Mouse (Mus musculus) neural tube, embryonic 12.5 days (tissue): Measurements from ENCODE around the gene Sdf2l1. TPM values are rescaled to one million over a fixed set of nuclear protein-coding genes. Genes with fewer than 3 reads are reported as not detected.
"Not testable (repeated sequence)": the region's sequence is repeated elsewhere in the genome, so short reads cannot be mapped to it uniquely, and the experiment has no call there.

Experiments
- ATAC-seq: fragments of 200-750 bp; cut with Nextera tagmentation; 2 replicates; pipeline ENCODE4 v1.8.0; 2017; ENCODE audit warnings: low read depth, mild to moderate bottlenecking, moderate TSS enrichment, moderate library complexity; ENCODE audit not compliant: low FRiP score
- H3K27ac ChIP-seq: fragments of 300-500 bp; sonication (generic); 2 replicates; pipeline ENCODE4 v1.5.1; 2016
- H3K27me3 ChIP-seq: fragments of 300-500 bp; sonication (generic); replicated peaks from 2 replicates; pipeline ENCODE4 v1.6.1; 2016; ENCODE audit warnings: mild to moderate bottlenecking
- H3K36me3 ChIP-seq: fragments of 300-500 bp; sonication (generic); 2 replicates; pipeline ENCODE4 v1.6.1; 2016; ENCODE audit warnings: mild to moderate bottlenecking
- H3K4me1 ChIP-seq: fragments of 300-500 bp; sonication (generic); 2 replicates; pipeline ENCODE4 v1.6.1; 2016
- H3K4me2 ChIP-seq: fragments of 300-500 bp; sonication (generic); replicated peaks from 2 replicates; pipeline ENCODE4 v1.6.1; 2016; ENCODE audit warnings: mild to moderate bottlenecking
- H3K4me3 ChIP-seq: fragments of 300-500 bp; sonication (generic); 2 replicates; pipeline ENCODE4 v1.5.1; 2016
- H3K9ac ChIP-seq: fragments of 300-500 bp; sonication (generic); 2 replicates; pipeline ENCODE4 v1.6.1; 2016; ENCODE audit warnings: mild to moderate bottlenecking
- H3K9me3 ChIP-seq: fragments of 300-500 bp; sonication (generic); 2 replicates; pipeline ENCODE4 v1.6.1; 2016; ENCODE audit warnings: mild to moderate bottlenecking
- WGBS: fragments of 180-500 bp; shearing (Covaris S2); methylation state at CpG from one replicate; pipeline ENCODE4 v1.1.7; 2016; 5-methylcytosine and 5-hydroxymethylcytosine counted together
- polyA plus RNA-seq: library from polyadenylated mRNA; unstranded; fragments of >200 nt; fragmentation: Nextera tagmentation; extraction: Ambion mirVana; gene quantifications from 2 replicates; pipeline ENCODE4 v1.2.1, GENCODE M21; 2016

Gene Sdf2l1
- polyA plus RNA-seq = 61.5 and 79.9 TPM in 2 replicates

- Histone ChIP-seq H3K4me3 (peak within 1 kb of the TSS; percentile 81), H3K36me3 (no peaks in the 10 kb centered on the region), H3K4me1 (peaks cover 17% of the 10 kb centered on the region), H3K9me3 (no peaks in the 10 kb centered on the region), H3K9ac (peak within 1 kb of the TSS; percentile 72), H3K4me2 (peak within 1 kb of the TSS; percentile 97), H3K27me3 (no peaks in the 10 kb centered on the region), H3K27ac (peak within 1 kb of the TSS; percentile 80)
- ATAC-seq = peak; percentile 98
- WGBS = under 1% methylated on average over 47 of the region's 47 CpGs
Measured at GRCm38 (mm10) chr16:17132089-17132905, at the start of gene Sdf2l1. Sdf2l1 (minus strand) TSS chr16:17132383.

GRCm38 (mm10) chr16:17181382-17181781 is 49.2 kb upstream of the Sdf2l1 start:
- Histone ChIP-seq H3K4me1 (no peaks in the 10 kb centered on the region), H3K9me3 (no peaks in the 10 kb centered on the region), H3K27ac (no peak overlapping the region), H3K27me3 (no peaks in the 10 kb centered on the region), H3K36me3 (peaks cover 5% of the 10 kb centered on the region), H3K9ac (no peak overlapping the region), H3K4me2 (no peak overlapping the region), H3K4me3 (no peak overlapping the region)
- 90% methylated on average over 4 of the region's 4 CpGs for WGBS
- no peak for ATAC-seq

- ATAC-seq = no peak
- Histone ChIP-seq H3K27ac (no peak overlapping the region), H3K4me2 (no peak overlapping the region), H3K4me1 (no peaks in the 10 kb centered on the region), H3K27me3 (no peaks in the 10 kb centered on the region), H3K9me3 (no peaks in the 10 kb centered on the region), H3K9ac (no peak overlapping the region), H3K36me3 (peaks cover 13% of the 10 kb centered on the region), H3K4me3 (no peak overlapping the region)
- WGBS = 95% methylated on average over 3 of the region's 3 CpGs
Measured at GRCm38 (mm10) chr16:17179706-17180105, 47.5 kb upstream of the Sdf2l1 start.

- Histone ChIP-seq H3K4me1 (no peaks in the 10 kb centered on the region), H3K9ac (no peak overlapping the region), H3K4me2 (no peak overlapping the region), H3K27me3 (no peaks in the 10 kb centered on the region), H3K36me3 (peaks cover 27% of the 10 kb centered on the region), H3K9me3 (no peaks in the 10 kb centered on the region), H3K4me3 (no peak overlapping the region), H3K27ac (no peak overlapping the region)
- 100% methylated on average over 1 of the region's 1 CpGs for WGBS
- no peak for ATAC-seq
Measured at GRCm38 (mm10) chr16:17177623-17178170, 45.5 kb upstream of the Sdf2l1 start.

GRCm38 (mm10) chr16:17175765-17176164 is 43.6 kb upstream of the Sdf2l1 start:
- Histone ChIP-seq H3K27ac (no peak overlapping the region), H3K4me3 (no peak overlapping the region), H3K36me3 (peaks cover 40% of the 10 kb centered on the region), H3K9me3 (no peaks in the 10 kb centered on the region), H3K4me2 (no peak overlapping the region), H3K27me3 (no peaks in the 10 kb centered on the region), H3K9ac (no peak overlapping the region), H3K4me1 (no peaks in the 10 kb centered on the region)
- 91% methylated on average over 2 of the region's 2 CpGs for WGBS
- ATAC-seq = no peak

- 93% methylated on average over 5 of the region's 5 CpGs for WGBS
- H3K4me2 ChIP-seq = no peak overlapping the region
- H3K36me3 ChIP-seq = peaks cover 52% of the 10 kb centered on the region
- no peak for ATAC-seq
- H3K27ac ChIP-seq = no peak overlapping the region
- no peaks in the 10 kb centered on the region for H3K9me3 ChIP-seq
- H3K27me3 ChIP-seq = no peaks in the 10 kb centered on the region
- H3K4me3 ChIP-seq = no peak overlapping the region
- H3K9ac ChIP-seq = no peak overlapping the region
- H3K4me1 ChIP-seq = no peaks in the 10 kb centered on the region
Measured at GRCm38 (mm10) chr16:17168049-17168448, 35.9 kb upstream of the Sdf2l1 start.

- no peaks in the 10 kb centered on the region for H3K9me3 ChIP-seq
- ATAC-seq = no peak
- no peaks in the 10 kb centered on the region for H3K4me1 ChIP-seq
- no peaks in the 10 kb centered on the region for H3K27me3 ChIP-seq
- no peak overlapping the region for H3K4me3 ChIP-seq
- peaks cover 51% of the 10 kb centered on the region for H3K36me3 ChIP-seq
- H3K27ac ChIP-seq = no peak overlapping the region
- H3K4me2 ChIP-seq = no peak overlapping the region
- H3K9ac ChIP-seq = no peak overlapping the region
Measured at GRCm38 (mm10) chr16:17167179-17167578, 35.0 kb upstream of the Sdf2l1 start.

GRCm38 (mm10) chr16:17165478-17165877 is 33.3 kb upstream of the Sdf2l1 start:
- H3K27ac ChIP-seq, ATAC-seq, H3K27me3 ChIP-seq, H3K4me2 ChIP-seq, H3K4me1 ChIP-seq, H3K4me3 ChIP-seq, H3K9ac ChIP-seq, H3K9me3 ChIP-seq: not testable (repeated sequence)
- H3K36me3 ChIP-seq = peaks cover 43% of the 10 kb centered on the region
- 84% methylated on average over 1 of the region's 1 CpGs for WGBS

GRCm38 (mm10) chr16:17154346-17154745 is 22.2 kb upstream of the Sdf2l1 start:
- ATAC-seq = no peak
- H3K27me3 ChIP-seq = no peaks in the 10 kb centered on the region
- no peak overlapping the region for H3K4me2 ChIP-seq
- no peak overlapping the region for H3K27ac ChIP-seq
- H3K36me3 ChIP-seq = peaks cover 41% of the 10 kb centered on the region
- WGBS = 96% methylated on average over 2 of the region's 2 CpGs
- H3K4me1 ChIP-seq = no peaks in the 10 kb centered on the region
- H3K4me3 ChIP-seq = no peak overlapping the region
- no peaks in the 10 kb centered on the region for H3K9me3 ChIP-seq
- H3K9ac ChIP-seq = no peak overlapping the region

- H3K27me3 ChIP-seq = peaks cover 15% of the 10 kb centered on the region
- H3K27ac ChIP-seq = no peak overlapping the region
- H3K9me3 ChIP-seq = no peaks in the 10 kb centered on the region
- no peak overlapping the region for H3K4me3 ChIP-seq
- WGBS = 97% methylated on average over 4 of the region's 4 CpGs
- ATAC-seq = no peak
- H3K4me2 ChIP-seq = no peak overlapping the region
- H3K9ac ChIP-seq = no peak overlapping the region
- peaks cover 14% of the 10 kb centered on the region for H3K4me1 ChIP-seq
- peaks cover 28% of the 10 kb centered on the region for H3K36me3 ChIP-seq
Measured at GRCm38 (mm10) chr16:17151874-17152273, 19.7 kb upstream of the Sdf2l1 start.

- Histone ChIP-seq H3K27ac (no peak overlapping the region), H3K36me3 (peaks cover 28% of the 10 kb centered on the region), H3K27me3 (peaks cover 15% of the 10 kb centered on the region), H3K4me3 (no peak overlapping the region), H3K4me2 (no peak overlapping the region), H3K9ac (no peak overlapping the region), H3K9me3 (no peaks in the 10 kb centered on the region), H3K4me1 (peaks cover 14% of the 10 kb centered on the region)
- 86% methylated on average over 7 of the region's 7 CpGs for WGBS
- ATAC-seq = no peak
Measured at GRCm38 (mm10) chr16:17150520-17151258, 18.5 kb upstream of the Sdf2l1 start.

GRCm38 (mm10) chr16:17148084-17148483 is 15.9 kb upstream of the Sdf2l1 start:
- 6% methylated on average over 16 of the region's 16 CpGs for WGBS
- ATAC-seq = peak; percentile 34
- peak overlapping the region; percentile 55 for H3K4me3 ChIP-seq
- H3K27me3 ChIP-seq = peaks cover 15% of the 10 kb centered on the region
- H3K9me3 ChIP-seq = no peaks in the 10 kb centered on the region
- H3K4me1 ChIP-seq = peaks cover 14% of the 10 kb centered on the region
- peak overlapping the region; percentile 94 for H3K4me2 ChIP-seq
- H3K36me3 ChIP-seq = peaks cover 16% of the 10 kb centered on the region
- H3K27ac ChIP-seq = no peak overlapping the region
- H3K9ac ChIP-seq = peak overlapping the region; percentile 60; the same call in 1 of the 2 replicates
